Mouse (Mus musculus) thymus, adult 2 months (tissue): ENCODE results near the gene Wt1.

ENCODE experiments used
- CTCF ChIP-seq: fragments of 200-500 bp; IDR thresholded peaks from 2 replicates; pipeline ENCODE4 v1.5.1; 2012; ENCODE audit warnings: mild to moderate bottlenecking, control low read depth, low read length, moderate library complexity, borderline replicate concordance; ENCODE audit not compliant: control insufficient read depth, poor library complexity, insufficient read depth; ENCODE audit errors: extremely low read depth
- POLR2A ChIP-seq: fragments of 200-500 bp; IDR thresholded peaks from 2 replicates; pipeline ENCODE4 v1.6.1; 2012; ENCODE audit warnings: mild to moderate bottlenecking, low read length, control low read depth, moderate library complexity; ENCODE audit not compliant: control insufficient read depth, poor library complexity, insufficient read depth; ENCODE audit errors: extremely low read depth

DNA sequence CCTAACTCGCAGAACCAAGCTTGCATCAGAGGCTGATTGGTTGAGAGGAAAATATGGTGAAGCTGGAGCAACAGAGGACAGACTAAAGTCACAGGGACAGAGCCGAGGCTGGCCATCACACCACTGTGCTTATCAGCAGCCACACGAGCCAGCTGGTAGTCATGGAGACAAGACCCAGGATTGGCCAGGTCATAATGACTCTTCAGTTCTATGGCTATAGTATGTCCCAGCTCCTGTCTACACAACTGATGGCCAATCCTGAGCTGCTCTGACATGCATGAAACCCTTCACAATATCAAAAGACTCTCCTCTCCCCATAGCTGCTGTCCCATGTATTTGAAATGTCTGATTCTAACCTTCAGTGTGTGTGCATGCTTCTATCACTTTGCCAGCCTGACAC is 38.3 kb upstream of the Wt1 start:
- TF ChIP-seq CTCF (no peak), POLR2A (no peak)
